Mouse (Mus musculus) heart, embryonic 11.5 days (tissue): ENCODE data around the gene Igdcc3. TPM values are rescaled to one million over a fixed set of nuclear protein-coding genes. Genes with fewer than 3 reads are reported as not detected.

ENCODE experiments used
- ATAC-seq: fragments of 200-750 bp; cut with Nextera tagmentation; replicated peaks from 2 replicates; pipeline ENCODE4 v1.8.0; 2017; ENCODE audit warnings: moderate library complexity; ENCODE audit not compliant: insufficient number of reproducible peaks, low FRiP score, low TSS enrichment
- H3K27ac ChIP-seq: fragments of 300-500 bp; sonication (generic); 2 replicates; pipeline ENCODE4 v1.5.1; 2014; ENCODE audit warnings: mild to moderate bottlenecking, low read depth, low read length
- H3K27me3 ChIP-seq: fragments of 300-500 bp; sonication (generic); 2 replicates; pipeline ENCODE4 v1.6.1; 2014; ENCODE audit warnings: mild to moderate bottlenecking, low read length, mixed read lengths; ENCODE audit not compliant: control insufficient read depth, insufficient read depth
- H3K36me3 ChIP-seq: fragments of 300-500 bp; sonication (generic); 2 replicates; pipeline ENCODE4 v1.6.1; 2014; ENCODE audit warnings: mild to moderate bottlenecking, low read length, moderate library complexity, mixed read lengths; ENCODE audit not compliant: control insufficient read depth, insufficient read depth
- H3K4me1 ChIP-seq: fragments of 300-500 bp; sonication (generic); 2 replicates; pipeline ENCODE4 v1.6.1; 2014; ENCODE audit warnings: low read length; ENCODE audit not compliant: control insufficient read depth, insufficient read depth
- H3K4me2 ChIP-seq: fragments of 300-500 bp; sonication (generic); 2 replicates; pipeline ENCODE4 v1.6.1; 2014; ENCODE audit warnings: mild to moderate bottlenecking, moderate library complexity
- H3K4me3 ChIP-seq: fragments of 300-500 bp; sonication (generic); 2 replicates; pipeline ENCODE4 v1.5.1; 2014; ENCODE audit warnings: low read depth, low read length
- H3K9ac ChIP-seq: fragments of 300-500 bp; sonication (generic); 2 replicates; pipeline ENCODE4 v1.6.1; 2014; ENCODE audit warnings: mild to moderate bottlenecking, low read depth, low read length, moderate library complexity
- H3K9me3 ChIP-seq: fragments of 300-500 bp; sonication (generic); replicated peaks from 2 replicates; pipeline ENCODE4 v1.6.1; 2016; ENCODE audit warnings: low read length; ENCODE audit not compliant: control insufficient read depth
- WGBS: fragments of 180-500 bp; shearing (Covaris S2); extraction: QIAGEN DNeasy Blood & Tissue Kit; methylation state at CpG from one replicate; pipeline ENCODE4 v1.1.7; 2014; ENCODE audit not compliant: insufficient replicate concordance; 5-methylcytosine and 5-hydroxymethylcytosine counted together
- polyA plus RNA-seq: library from polyadenylated mRNA; unstranded; fragments of >200 nt; fragmentation: Nextera tagmentation; extraction: Ambion mirVana; gene quantifications from 2 replicates; pipeline ENCODE4 v1.2.1, GENCODE M21; 2014

Igdcc3 gene
- polyA plus RNA-seq, 1 experiment from 2014 or later, result 6.3 TPM

DNA sequence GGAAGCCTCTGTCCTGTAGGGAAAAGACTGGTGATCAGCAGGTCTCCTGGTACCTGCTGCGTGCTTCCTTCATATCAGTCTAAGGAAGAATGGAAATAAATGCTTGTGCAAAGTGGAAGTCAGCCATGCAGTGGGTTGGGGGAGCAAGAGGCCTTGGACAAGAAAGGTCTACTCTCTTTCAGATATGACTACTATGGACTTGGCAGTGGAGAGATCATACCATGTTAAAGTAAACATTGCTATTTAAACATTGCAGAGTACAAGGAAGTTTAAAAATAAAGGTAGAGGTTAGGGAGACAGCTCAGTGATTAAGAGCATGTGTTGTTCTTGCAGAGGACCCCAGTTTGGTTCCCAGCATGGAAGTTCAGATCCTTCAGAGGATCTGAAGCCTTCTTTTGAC lies 33.1 kb upstream of the Igdcc3 start:
- Histone ChIP-seq H3K4me3 (no peak overlapping the region), H3K4me1 (peaks cover 9% of the 10 kb centered on the region; the same call in 1 of the 2 replicates), H3K27ac (no peak overlapping the region), H3K4me2 (no peak overlapping the region), H3K9ac (no peak overlapping the region), H3K36me3 (no peaks in the 10 kb centered on the region), H3K27me3 (peaks cover 8% of the 10 kb centered on the region; the same call in 1 of the 2 replicates), H3K9me3 (no peaks in the 10 kb centered on the region)
- WGBS, result 72% methylated on average over 1 of the region's 1 CpGs
- ATAC-seq, result no peak

DNA sequence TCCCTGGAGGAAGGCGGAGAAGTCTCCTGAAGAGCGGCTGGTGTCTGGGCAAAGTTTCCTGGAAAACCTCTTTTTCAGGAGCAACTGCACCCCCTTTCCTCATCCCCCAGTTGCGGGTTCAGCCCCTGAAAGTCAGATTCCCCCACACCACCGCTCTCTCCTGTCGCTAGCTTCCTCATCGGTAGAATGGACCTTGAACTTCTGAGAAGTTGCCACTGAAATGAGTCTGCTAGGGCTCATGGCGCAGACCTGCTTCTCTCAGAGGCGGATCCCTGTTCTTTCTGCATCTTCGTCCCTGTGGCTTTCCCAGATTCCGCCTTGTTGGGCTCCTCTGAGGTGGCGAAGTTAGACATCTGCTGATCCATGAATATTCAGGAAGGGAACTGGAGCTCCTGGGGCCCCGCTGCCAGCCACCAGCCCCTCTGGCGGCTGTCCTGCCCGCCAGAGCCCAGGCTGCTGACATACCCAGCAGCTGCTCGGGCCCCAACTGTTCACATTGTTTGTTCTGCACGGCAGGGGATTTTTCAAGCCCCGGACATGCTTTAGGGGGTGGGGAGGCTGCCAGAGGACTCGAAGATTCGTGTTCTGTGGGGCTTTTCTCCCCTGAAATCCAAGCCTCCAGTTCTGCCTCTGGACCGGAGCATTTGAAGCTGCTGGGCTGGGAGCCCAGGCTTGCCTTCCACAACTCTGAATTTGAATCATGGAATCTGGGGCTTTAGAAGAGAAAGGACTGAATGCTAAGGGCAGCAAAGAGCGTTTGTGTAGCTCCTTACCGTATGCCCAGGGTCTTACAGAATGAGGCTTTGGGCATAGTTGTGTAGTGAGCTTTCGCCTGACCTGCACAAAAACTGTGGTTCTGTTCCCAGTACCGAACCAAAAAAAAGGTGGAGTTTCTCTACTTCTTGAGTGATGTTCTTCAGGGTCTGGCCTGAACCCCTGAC lies 31.6 kb upstream of the Igdcc3 start:
- Histone ChIP-seq H3K9ac (peak overlapping the region; percentile 63), H3K27me3 (peaks cover 3% of the 10 kb centered on the region; the same call in 1 of the 2 replicates), H3K27ac (0 out of 2 replicates have a peak overlapping the region, but pooled peaks have one; percentile 3), H3K36me3 (no peaks in the 10 kb centered on the region), H3K4me3 (peak overlapping the region; percentile 31), H3K4me2 (peak overlapping the region; percentile 57), H3K4me1 (peaks cover 9% of the 10 kb centered on the region; the same call in 1 of the 2 replicates), H3K9me3 (no peaks in the 10 kb centered on the region)
- no peak for ATAC-seq
- 12% methylated on average over 24 of the region's 24 CpGs for WGBS

- Histone ChIP-seq H3K27ac (no peak overlapping the region), H3K36me3 (no peaks in the 10 kb centered on the region), H3K9me3 (no peaks in the 10 kb centered on the region), H3K4me1 (peaks cover 12% of the 10 kb centered on the region), H3K27me3 (peaks cover 3% of the 10 kb centered on the region; the same call in 1 of the 2 replicates), H3K4me2 (no peak overlapping the region), H3K9ac (no peak overlapping the region), H3K4me3 (no peak overlapping the region)
- WGBS, result 77% methylated on average over 5 of the region's 5 CpGs
- no peak for ATAC-seq
Observed at GRCm38 (mm10) chr9:65111698-65112097, 29.3 kb upstream of the Igdcc3 start.

DNA sequence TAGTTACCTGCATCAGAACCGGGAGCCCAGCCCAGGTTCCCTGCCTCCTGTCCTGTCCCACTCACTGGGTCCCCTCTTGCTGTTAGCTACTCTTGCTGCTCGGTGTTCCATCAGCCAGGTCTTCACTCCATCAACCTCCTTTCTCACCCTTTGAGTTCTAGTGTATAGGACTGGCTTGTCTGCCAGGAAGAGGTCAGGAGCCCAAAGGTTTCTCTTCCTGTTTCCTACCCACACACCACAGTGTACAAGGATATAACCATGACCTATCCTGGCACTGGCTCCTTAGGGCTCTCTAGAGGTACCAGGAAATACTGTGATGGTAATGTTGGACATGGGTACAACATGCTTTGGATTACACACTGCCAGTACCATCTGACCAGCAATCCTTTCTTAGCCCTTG lies 27.3 kb upstream of the Igdcc3 start:
- H3K36me3 ChIP-seq, result no peaks in the 10 kb centered on the region
- no peak overlapping the region for H3K9ac ChIP-seq
- 77% methylated on average over 2 of the region's 2 CpGs for WGBS
- no peaks in the 10 kb centered on the region for H3K9me3 ChIP-seq
- no peak overlapping the region for H3K4me3 ChIP-seq
- H3K27ac ChIP-seq, result no peak overlapping the region
- H3K4me2 ChIP-seq, result no peak overlapping the region
- H3K27me3 ChIP-seq, result peaks cover 2% of the 10 kb centered on the region; the same call in 1 of the 2 replicates
- ATAC-seq, result no peak
- peaks cover 12% of the 10 kb centered on the region for H3K4me1 ChIP-seq

DNA sequence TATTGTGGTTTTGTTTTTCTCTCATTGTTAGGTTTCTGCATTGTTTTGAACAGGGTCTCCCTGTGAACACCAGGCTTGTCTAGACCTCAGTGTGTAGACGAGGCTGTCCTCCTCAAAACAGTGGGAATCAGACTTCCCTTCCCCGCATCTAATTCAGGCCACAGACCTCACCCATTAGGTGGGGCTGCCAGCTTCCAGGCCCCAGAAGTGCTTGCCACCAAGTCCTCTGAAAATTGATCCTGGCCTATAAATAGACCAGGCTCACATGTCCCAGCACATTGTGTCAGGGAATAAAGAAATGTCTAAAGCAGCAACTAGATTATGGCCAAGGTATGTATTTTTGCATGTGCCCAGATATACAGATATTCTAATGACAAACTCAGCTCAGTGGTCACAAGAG lies 25.1 kb upstream of the Igdcc3 start:
- H3K27ac ChIP-seq, result no peak overlapping the region
- H3K9ac ChIP-seq, result no peak overlapping the region
- H3K9me3 ChIP-seq, result no peaks in the 10 kb centered on the region
- H3K27me3 ChIP-seq, result no peaks in the 10 kb centered on the region
- H3K4me1 ChIP-seq, result peaks cover 3% of the 10 kb centered on the region; the same call in 1 of the 2 replicates
- no peak for ATAC-seq
- no peak overlapping the region for H3K4me2 ChIP-seq
- 49% methylated on average over 2 of the region's 2 CpGs for WGBS
- no peaks in the 10 kb centered on the region for H3K36me3 ChIP-seq
- H3K4me3 ChIP-seq, result no peak overlapping the region

DNA sequence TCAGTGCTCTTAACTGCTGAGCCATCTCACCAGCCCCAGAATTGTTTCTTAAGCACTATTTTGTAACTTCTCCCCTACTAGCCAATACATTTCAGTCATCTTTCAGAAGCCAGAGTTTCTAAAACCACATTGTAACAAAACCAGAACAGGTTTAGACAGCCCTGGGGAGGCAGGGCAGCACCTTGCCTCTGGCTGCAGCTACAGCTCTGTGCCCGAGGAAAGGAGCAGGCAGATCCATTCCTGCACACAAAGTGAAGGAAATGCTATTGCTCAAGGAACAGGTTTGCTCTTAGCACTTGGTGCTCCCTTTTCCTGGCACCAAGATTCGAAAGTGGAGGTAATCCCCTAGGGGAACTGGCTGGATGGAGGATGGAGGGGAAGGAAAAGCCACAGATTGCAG lies 23.5 kb upstream of the Igdcc3 start:
- no peak overlapping the region for H3K27ac ChIP-seq

DNA sequence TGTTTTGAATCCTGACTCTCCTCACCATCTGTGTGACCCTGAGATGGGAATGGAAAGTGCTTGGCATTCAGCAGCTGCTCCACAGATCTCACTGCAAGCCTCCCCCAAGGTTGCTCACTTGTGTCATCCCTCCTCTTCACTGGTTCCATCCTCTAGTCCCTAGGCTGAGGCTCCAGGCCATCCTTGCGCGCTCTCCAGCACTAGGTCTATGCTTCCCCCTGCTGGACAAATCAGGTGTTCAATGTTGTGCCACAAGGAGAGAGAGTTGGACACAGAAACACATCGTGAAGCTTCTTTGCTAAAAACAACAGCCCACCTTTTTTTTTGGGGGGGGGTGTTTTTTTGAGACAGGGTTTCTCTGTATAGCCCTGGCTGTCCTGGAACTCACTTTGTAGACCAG lies 20.1 kb upstream of the Igdcc3 start:
- H3K9ac ChIP-seq, result no peak overlapping the region
- no peak overlapping the region for H3K4me2 ChIP-seq
- WGBS, result 3% methylated on average over 3 of the region's 3 CpGs
- H3K27ac ChIP-seq, result no peak overlapping the region
- ATAC-seq, result no peak
- H3K36me3 ChIP-seq, result no peaks in the 10 kb centered on the region
- H3K4me1 ChIP-seq, result peaks cover 8% of the 10 kb centered on the region
- no peak overlapping the region for H3K4me3 ChIP-seq
- H3K27me3 ChIP-seq, result peaks cover 32% of the 10 kb centered on the region
- H3K9me3 ChIP-seq, result no peaks in the 10 kb centered on the region

More for the DNA sequence above, 23.5 kb upstream of the Igdcc3 start:
- no peaks in the 10 kb centered on the region for H3K9me3 ChIP-seq
- H3K4me2 ChIP-seq, result no peak overlapping the region
- peaks cover 3% of the 10 kb centered on the region for H3K4me1 ChIP-seq
- no peak for ATAC-seq
- WGBS, result 69% methylated on average over 2 of the region's 2 CpGs
- H3K9ac ChIP-seq, result no peak overlapping the region
- H3K4me3 ChIP-seq, result no peak overlapping the region
- H3K36me3 ChIP-seq, result no peaks in the 10 kb centered on the region
- H3K27me3 ChIP-seq, result peaks cover 10% of the 10 kb centered on the region

DNA sequence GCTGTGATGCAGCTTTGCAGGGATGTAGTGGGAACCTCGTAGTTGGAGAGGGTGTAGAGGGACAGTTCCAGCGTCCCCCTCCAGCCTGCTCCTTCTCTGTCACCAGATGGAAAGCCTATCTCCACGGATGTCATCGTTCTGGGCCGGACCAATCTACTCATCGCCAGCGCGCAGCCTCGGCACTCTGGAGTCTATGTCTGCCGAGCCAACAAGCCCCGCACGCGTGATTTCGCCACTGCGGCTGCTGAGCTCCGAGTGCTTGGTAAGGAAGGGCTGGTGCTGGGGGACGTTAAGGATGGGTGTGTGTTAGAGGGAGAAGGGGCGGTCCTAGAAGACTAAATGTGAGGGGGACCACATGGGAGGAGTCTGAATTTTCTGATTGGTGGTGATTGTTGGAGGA lies 18.4 kb upstream of the Igdcc3 start:
- Histone ChIP-seq H3K4me2 (peak overlapping the region; percentile 33), H3K27me3 (peaks cover 32% of the 10 kb centered on the region), H3K4me3 (0 out of 2 replicates have a peak overlapping the region, but pooled peaks have one; percentile 0), H3K27ac (no peak overlapping the region), H3K9me3 (no peaks in the 10 kb centered on the region), H3K36me3 (no peaks in the 10 kb centered on the region), H3K4me1 (peaks cover 5% of the 10 kb centered on the region; the same call in 1 of the 2 replicates), H3K9ac (no peak overlapping the region)
- 6% methylated on average over 18 of the region's 18 CpGs for WGBS
- ATAC-seq, result no peak
